Mouse (Mus musculus) CH12.LX (cell line): ENCODE measurements at regions not wholly inside any gene's neighbourhood (a gene's known extent, or its start where the extent isn't known, plus 50 kb on each side); places are given as distances from the start of the nearest gene placed in this dataset.

ENCODE experiments used
- DNase-seq: peaks from one replicate; pipeline ENCODE4 v3.0.0-alpha.2; 2013; ENCODE audit errors: extremely low read depth
- H3K27ac ChIP-seq: 2 replicates; pipeline ENCODE4 v1.5.1; 2012; ENCODE audit warnings: low read depth, mild to moderate bottlenecking, control low read depth, moderate library complexity; ENCODE audit not compliant: insufficient read depth
- H3K27me3 ChIP-seq: replicated peaks from 2 replicates; pipeline ENCODE3; 2012; ENCODE audit warnings: inconsistent platforms
- H3K36me3 ChIP-seq, 2 experiments: replicated peaks in 1 of 2; 2 replicates each; pipeline versions ENCODE3 to v1.6.1; 2012; ENCODE audit warnings: inconsistent platforms in 1 of 2, low read length in 1 of 2, mild to moderate bottlenecking in 1 of 2, mixed read lengths in 1 of 2, moderate library complexity in 1 of 2; ENCODE audit not compliant: control insufficient read depth in 1 of 2, insufficient read depth in 1 of 2
- H3K4me1 ChIP-seq, 2 experiments: 2 replicates each; pipeline ENCODE4 v1.6.1; 2012; ENCODE audit warnings: inconsistent platforms in 1 of 2, moderate library complexity in 1 of 2; ENCODE audit not compliant: insufficient read depth in 2 of 2, control insufficient read depth in 1 of 2
- H3K4me2 ChIP-seq: 2 replicates; pipeline ENCODE4 v1.6.1; 2012; ENCODE audit warnings: low read depth, mild to moderate bottlenecking, control low read depth; ENCODE audit not compliant: poor library complexity, insufficient read depth, severe bottlenecking
- H3K4me3 ChIP-seq, 3 experiments: fragments of 150-350 bp in 1 of 3; sonication (generic) in 1 of 3; replicated peaks in 1 of 3; 2 replicates each; pipeline versions ENCODE3 to v1.5.1; 2011 to 2012; ENCODE audit warnings: low read depth in 2 of 3, low read length in 2 of 3, mild to moderate bottlenecking in 2 of 3, moderate library complexity in 2 of 3, control low read depth in 1 of 3, improper control_type of control experiment in 1 of 3, inconsistent platforms in 1 of 3, mixed read lengths in 1 of 3; ENCODE audit not compliant: poor library complexity in 1 of 3
- H3K79me2 ChIP-seq: replicated peaks from 2 replicates; pipeline ENCODE4 v1.6.1; 2012; ENCODE audit warnings: mild to moderate bottlenecking, moderate library complexity; ENCODE audit not compliant: control insufficient read depth, poor library complexity, insufficient read depth, severe bottlenecking; ENCODE audit errors: extremely low read depth
- H3K9ac ChIP-seq: 2 replicates; pipeline ENCODE4 v1.6.1; 2012; ENCODE audit warnings: low read depth, mild to moderate bottlenecking, control low read depth, moderate library complexity; ENCODE audit not compliant: insufficient read depth
- H3K9me3 ChIP-seq: replicated peaks from 2 replicates; pipeline ENCODE3; 2012; ENCODE audit warnings: low read length, inconsistent platforms, mixed read lengths
- BHLHE40 ChIP-seq: IDR thresholded peaks from 2 replicates; pipeline ENCODE4 v1.6.1; 2011; ENCODE audit warnings: mild to moderate bottlenecking, low read depth, low read length, improper control_type of control experiment
- CHD2 ChIP-seq: IDR thresholded peaks from 2 replicates; pipeline ENCODE4 v1.6.1; 2011; ENCODE audit warnings: low read length, improper control_type of control experiment
- CTCF ChIP-seq, 2 experiments: IDR thresholded peaks in 1 of 2; conservative IDR thresholded peaks in 1 of 2; 2 replicates each; pipeline ENCODE4 v1.5.1; 2011 to 2012; ENCODE audit warnings: low read depth in 2 of 2, low read length in 2 of 2, improper control_type of control experiment in 1 of 2, inconsistent platforms in 1 of 2, mild to moderate bottlenecking in 1 of 2, moderate library complexity in 1 of 2
- E2F4 ChIP-seq: IDR thresholded peaks from 2 replicates; pipeline ENCODE4 v1.6.1; 2011; ENCODE audit warnings: low read depth, low read length, improper control_type of control experiment; ENCODE audit not compliant: insufficient replicate concordance
- IRF4 ChIP-seq: IDR thresholded peaks from 2 replicates; pipeline ENCODE4 v1.6.1; 2014; ENCODE audit warnings: low read depth, mild to moderate bottlenecking, inconsistent platforms, low read length, improper control_type of control experiment
- JUN ChIP-seq: IDR thresholded peaks from 2 replicates; pipeline ENCODE4 v1.6.1; 2011; ENCODE audit warnings: low read depth, mild to moderate bottlenecking, low read length, improper control_type of control experiment, moderate library complexity; ENCODE audit not compliant: insufficient read depth
- MAFK ChIP-seq: IDR thresholded peaks from 2 replicates; pipeline ENCODE4 v1.6.1; 2011; ENCODE audit warnings: low read length, improper control_type of control experiment; ENCODE audit not compliant: insufficient replicate concordance
- MAZ ChIP-seq: IDR thresholded peaks from 2 replicates; pipeline ENCODE4 v1.6.1; 2012; ENCODE audit warnings: low read depth, mild to moderate bottlenecking, inconsistent platforms, low read length, improper control_type of control experiment, moderate library complexity
- MEF2A ChIP-seq: IDR thresholded peaks from 2 replicates; pipeline ENCODE4 v1.6.1; 2014; ENCODE audit warnings: low read depth, mild to moderate bottlenecking, inconsistent platforms, low read length, improper control_type of control experiment, borderline replicate concordance
- MXI1 ChIP-seq: IDR thresholded peaks from 2 replicates; pipeline ENCODE4 v1.6.1; 2011; ENCODE audit warnings: mild to moderate bottlenecking, low read depth, low read length, improper control_type of control experiment
- MYC ChIP-seq: IDR thresholded peaks from 2 replicates; pipeline ENCODE4 v1.6.1; 2011; ENCODE audit warnings: low read depth, mild to moderate bottlenecking, improper control_type of control experiment, low read length
- NELFE ChIP-seq: IDR thresholded peaks from 2 replicates; pipeline ENCODE4 v1.6.1; 2011; ENCODE audit warnings: low read depth, low read length, improper control_type of control experiment
- NRF1 ChIP-seq: IDR thresholded peaks from 2 replicates; pipeline ENCODE4 v1.6.1; 2014; ENCODE audit warnings: low read depth, mild to moderate bottlenecking, inconsistent platforms, low read length, improper control_type of control experiment, moderate library complexity
- PAX5 ChIP-seq: IDR thresholded peaks from 2 replicates; pipeline ENCODE4 v1.6.1; 2012; ENCODE audit warnings: low read length, inconsistent platforms, mixed read lengths
- SIN3A ChIP-seq: IDR thresholded peaks from 2 replicates; pipeline ENCODE4 v1.6.1; 2012; ENCODE audit warnings: low read length, improper control_type of control experiment, inconsistent platforms
- TBP ChIP-seq: conservative IDR thresholded peaks from 2 replicates; pipeline ENCODE4 v1.6.1; 2011; ENCODE audit warnings: low read depth, low read length, improper control_type of control experiment
- UBTF ChIP-seq: IDR thresholded peaks from 2 replicates; pipeline ENCODE4 v1.6.1; 2012; ENCODE audit warnings: low read depth, mild to moderate bottlenecking, inconsistent platforms, low read length, improper control_type of control experiment, moderate library complexity
- USF1 ChIP-seq: IDR thresholded peaks from 2 replicates; pipeline ENCODE4 v1.6.1; 2014; ENCODE audit warnings: low read depth, mild to moderate bottlenecking, inconsistent platforms, low read length, improper control_type of control experiment
- USF2 ChIP-seq: conservative IDR thresholded peaks from 2 replicates; pipeline ENCODE4 v1.6.1; 2011; ENCODE audit warnings: low read depth, low read length, improper control_type of control experiment
- ZKSCAN1 ChIP-seq: IDR thresholded peaks from 2 replicates; pipeline ENCODE4 v1.6.1; 2012; ENCODE audit warnings: low read depth, inconsistent platforms, low read length, improper control_type of control experiment, borderline replicate concordance
- ZNF384 ChIP-seq: IDR thresholded peaks from 2 replicates; pipeline ENCODE4 v1.6.1; 2012; ENCODE audit warnings: low read depth, low read length, improper control_type of control experiment, inconsistent platforms
- dilution Hi-C: fragments of 300-500 bp; cut with MboI; formaldehyde crosslinking; loops from 2 replicates; pipeline ENCODE4 v1.14.3; 2020; ENCODE audit warnings: low sequenced_read_pairs; ENCODE audit not compliant: extremely low pct_unique_long_range_greater_than_20kb, extremely low pct_ligation_motif_present
- in situ Hi-C: fragments of 300-500 bp; cut with MboI; formaldehyde crosslinking; loops from 3 replicates; pipeline ENCODE4 v1.14.3; 2019; ENCODE audit warnings: low sequenced_read_pairs, low pct_ligation_motif_present, low pct_unique_long_range_greater_than_20kb, mixed read lengths

- Histone ChIP-seq H3K4me3 (no peak overlapping the region), H3K36me3 (no peaks in the 10 kb centered on the region), H3K4me2 (no peak overlapping the region), H3K27me3 (no peaks in the 10 kb centered on the region), H3K9me3 (no peaks in the 10 kb centered on the region), H3K79me2 (no peaks in the 10 kb centered on the region), H3K4me1 (peaks cover 0 to 11% of the 10 kb centered on the region in 2 experiments; a peak in 1 of 4 replicates), H3K27ac (no peak overlapping the region), H3K9ac (no peak overlapping the region)
- in situ Hi-C loops (no loop called here), dilution Hi-C loops (no loop called here)
- DNase-seq = no peak
- TF ChIP-seq MAZ (no peak), PAX5 (no peak), SIN3A (no peak), JUN (no peak), E2F4 (no peak), CTCF (conservative IDR thresholded peaks at IDR 0.05 in 1 of 2, IDR thresholded peaks at IDR 0.05 in 1 of 2; ENCODE audit: low read depth in 2 of 2, low read length in 2 of 2) (no peak)
- TF ChIP-seq, all 38 proteins: peak for 0
These were observed 84.3 kb upstream of the Tsc22d2 start for GRCm38 (mm10) chr3:58330186-58330585.

DNA sequence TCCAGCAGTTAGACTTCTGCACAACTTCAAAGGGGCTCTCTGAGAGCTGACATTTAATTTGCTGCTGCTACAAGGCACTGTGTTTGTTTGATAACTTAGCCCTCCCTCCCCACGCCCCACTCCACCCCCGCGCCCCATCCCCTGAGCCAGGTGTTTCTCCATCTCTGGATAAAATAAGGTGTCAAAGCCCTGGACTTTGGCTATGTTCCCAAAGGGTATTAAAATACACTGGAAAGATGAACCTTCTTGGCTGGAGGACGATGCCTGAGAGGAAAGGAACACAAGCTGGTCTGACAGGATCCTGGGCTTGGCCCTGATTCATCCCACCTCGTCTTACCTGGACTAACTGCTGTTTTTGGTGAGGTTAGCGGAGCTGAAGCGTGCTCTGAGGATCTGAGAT, 80.5 kb upstream of the Tsc22d2 start:
- H3K4me2 ChIP-seq = peak overlapping the region; percentile 56

DNA sequence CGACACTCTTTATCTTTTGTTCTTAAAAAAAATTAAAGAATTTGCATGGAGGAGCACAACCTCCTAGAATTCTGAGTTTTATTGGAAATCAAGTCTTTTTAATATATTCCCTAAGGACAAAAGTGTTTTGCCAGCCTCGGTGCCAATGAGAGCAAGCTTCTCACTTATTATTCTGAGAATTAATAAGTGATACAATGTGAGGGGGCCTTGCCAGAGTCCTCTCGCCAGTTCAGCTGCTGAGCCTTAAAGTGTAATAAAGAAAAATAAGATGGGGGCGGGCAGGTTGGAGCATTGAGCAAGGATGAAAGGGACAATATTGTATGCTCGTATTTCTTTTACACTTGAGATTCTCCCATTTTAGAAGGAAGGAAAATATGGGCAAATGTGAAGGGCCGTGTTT, 79.2 kb upstream of the Tsc22d2 start:
- no peaks in the 10 kb centered on the region for H3K79me2 ChIP-seq
- H3K27me3 ChIP-seq = no peaks in the 10 kb centered on the region
- H3K4me3 ChIP-seq = no peak overlapping the region
- in situ Hi-C loops = no loop called here
- no peak overlapping the region for H3K4me2 ChIP-seq
- TF ChIP-seq ZKSCAN1 (no peak), PAX5 (no peak), TBP (no peak), MAFK (no peak), USF1 (no peak), MYC (no peak), CHD2 (no peak), MEF2A (no peak), IRF4 (no peak), USF2 (no peak), NRF1 (no peak), ZNF384 (no peak), E2F4 (no peak), BHLHE40 (no peak), NELFE (no peak), MAZ (no peak), MXI1 (no peak)
- peaks cover 0 to 9% of the 10 kb centered on the region in 2 experiments; a peak in 1 of 4 replicates for H3K4me1 ChIP-seq
- DNase-seq = no peak
- H3K27ac ChIP-seq = no peak overlapping the region
- H3K9me3 ChIP-seq = no peaks in the 10 kb centered on the region
- dilution Hi-C loops = no loop called here
- no peak overlapping the region for H3K9ac ChIP-seq
- no peaks in the 10 kb centered on the region for H3K36me3 ChIP-seq

More for the DNA sequence above, 80.5 kb upstream of the Tsc22d2 start:
- no peak overlapping the region for H3K4me3 ChIP-seq
- no peak overlapping the region for H3K9ac ChIP-seq
- H3K27me3 ChIP-seq = no peaks in the 10 kb centered on the region
- no peaks in the 10 kb centered on the region for H3K9me3 ChIP-seq
- dilution Hi-C loops (no loop called here), in situ Hi-C loops (no loop called here)
- DNase-seq = no peak
- H3K36me3 ChIP-seq = no peaks in the 10 kb centered on the region
- H3K27ac ChIP-seq = no peak overlapping the region
- peaks cover 0 to 11% of the 10 kb centered on the region in 2 experiments; a peak in 1 of 4 replicates for H3K4me1 ChIP-seq
- TF ChIP-seq UBTF (no peak), USF1 (no peak)
- no peaks in the 10 kb centered on the region for H3K79me2 ChIP-seq
